Mouse (Mus musculus): ENCODE measurements around the gene Ttll1.
"Not testable (repeated sequence)": the region's sequence is repeated elsewhere in the genome, so short reads cannot be mapped to it uniquely, and the experiment has no call there.

Gene Ttll1

DNA sequence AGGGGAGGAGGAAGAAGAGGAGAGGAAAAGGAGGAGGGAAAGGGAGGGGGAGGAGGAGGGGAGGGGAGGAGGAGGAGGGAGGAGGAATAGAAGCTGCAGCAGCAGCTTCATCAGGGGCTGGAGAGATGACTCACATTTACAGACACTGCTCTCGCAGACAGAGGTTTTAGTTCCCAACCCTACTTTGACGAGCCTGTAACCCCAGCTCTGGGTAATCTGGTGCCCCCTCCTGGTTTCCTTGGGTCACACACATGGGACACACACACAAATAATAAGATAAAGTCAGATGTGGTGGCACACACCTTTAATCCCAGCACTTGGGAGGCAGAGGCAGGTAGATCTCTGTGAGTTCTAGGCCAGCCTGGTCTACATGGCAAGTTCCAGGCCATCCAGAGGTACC lies 27.2 kb downstream of the Ttll1 start:
- no peak for DNase-seq (ENCODE audit: extremely low read depth, low read depth, low spot score)

DNA sequence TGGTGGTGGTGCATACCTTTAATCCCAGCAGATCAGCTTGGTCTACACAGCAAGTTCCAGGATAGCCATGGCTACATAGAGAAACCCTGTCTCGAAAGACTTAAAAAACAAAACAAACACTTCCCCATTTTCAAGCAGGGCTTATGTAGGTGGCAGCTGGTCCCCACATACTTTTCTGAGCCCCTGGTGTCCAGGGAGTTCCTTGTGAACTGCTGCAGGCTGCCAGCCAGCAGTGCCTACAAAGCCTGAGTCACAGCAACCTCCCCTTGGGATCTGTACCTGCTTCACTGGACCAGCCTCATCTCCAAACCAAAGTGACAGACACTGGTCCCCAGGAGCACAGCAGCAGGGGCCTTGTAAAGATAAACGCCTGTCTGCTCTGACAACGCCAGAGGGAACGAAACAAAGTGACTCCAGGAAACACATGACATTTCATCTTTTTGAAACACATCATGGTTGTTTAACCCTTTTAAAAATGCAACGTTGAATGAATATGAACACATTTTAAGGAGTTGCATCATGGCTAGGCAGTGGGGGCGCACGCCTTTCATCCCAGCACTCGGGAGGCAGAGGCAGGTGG lies 28.0 kb downstream of the Ttll1 start:
- no peak for DNase-seq (ENCODE audit: extremely low read depth, low read depth, low spot score)

DNA sequence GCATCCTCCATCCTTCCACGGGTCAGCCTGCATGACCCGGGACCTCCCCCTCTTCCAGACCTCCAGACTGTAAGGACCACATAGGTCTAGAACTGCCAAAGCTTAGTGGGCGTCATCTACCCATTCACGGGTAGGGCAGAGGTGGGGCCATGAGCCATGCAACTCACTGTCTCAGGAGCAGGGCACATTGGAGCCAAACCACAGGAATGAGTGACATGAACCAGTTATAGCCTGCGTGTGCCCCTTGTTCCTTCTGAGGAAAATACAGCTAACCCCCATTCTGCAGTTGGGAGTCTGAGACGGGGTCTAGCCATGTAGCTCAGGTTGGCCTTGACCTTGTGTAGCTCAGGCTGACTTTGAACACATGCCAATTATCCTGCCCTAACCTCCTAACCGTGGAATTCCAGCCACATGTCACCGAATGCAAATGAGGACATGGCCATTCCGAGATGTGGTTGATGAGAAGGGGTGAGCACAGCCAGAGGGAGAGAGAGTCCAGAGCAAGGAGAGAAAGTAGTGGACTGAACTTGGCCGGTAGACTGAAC lies 29.4 kb downstream of the Ttll1 start:
- no peak for DNase-seq (ENCODE audit: extremely low read depth, low read depth, low spot score)

DNA sequence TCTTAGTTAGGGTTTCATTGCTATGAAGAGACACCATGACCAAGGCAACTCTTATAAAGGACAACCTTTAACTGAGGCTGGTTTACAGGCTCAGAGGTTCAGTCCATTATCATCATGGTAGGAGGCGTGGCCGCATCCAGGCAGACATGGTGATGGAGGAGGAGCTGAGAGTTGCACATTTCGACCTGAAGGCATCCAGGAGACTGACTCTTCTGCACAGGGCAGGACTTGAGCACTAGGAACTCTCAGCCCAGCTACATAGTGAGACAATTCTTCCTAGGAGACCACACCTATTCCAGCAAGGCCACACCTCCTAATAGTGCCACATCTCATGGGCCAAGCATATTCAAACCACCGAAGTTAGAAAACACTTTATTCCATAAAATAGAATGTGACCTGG lies 30.9 kb downstream of the Ttll1 start:
- no peak for DNase-seq (ENCODE audit: extremely low read depth, low read depth, low spot score)

DNA sequence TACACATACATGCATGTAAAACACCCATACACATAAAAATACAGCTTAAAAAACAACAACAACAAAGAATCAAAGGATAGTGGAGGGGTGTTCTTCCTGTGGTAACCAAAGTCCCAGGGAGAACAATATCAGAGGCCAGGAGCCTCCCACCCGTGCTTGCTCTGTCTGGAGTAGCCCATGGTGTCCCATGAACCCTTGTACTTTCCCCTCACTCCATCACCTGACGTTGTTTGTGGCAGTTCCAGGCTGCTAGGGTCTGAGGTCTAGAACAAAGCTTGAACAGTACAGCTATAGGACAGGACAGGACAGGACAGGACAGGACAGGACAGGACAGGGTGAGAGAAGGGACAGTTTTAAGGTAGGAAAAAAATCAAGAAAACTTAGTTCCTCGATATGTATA lies 32.6 kb downstream of the Ttll1 start:
- DNase-seq (ENCODE audit: extremely low read depth, low read depth, low spot score): no peak

DNA sequence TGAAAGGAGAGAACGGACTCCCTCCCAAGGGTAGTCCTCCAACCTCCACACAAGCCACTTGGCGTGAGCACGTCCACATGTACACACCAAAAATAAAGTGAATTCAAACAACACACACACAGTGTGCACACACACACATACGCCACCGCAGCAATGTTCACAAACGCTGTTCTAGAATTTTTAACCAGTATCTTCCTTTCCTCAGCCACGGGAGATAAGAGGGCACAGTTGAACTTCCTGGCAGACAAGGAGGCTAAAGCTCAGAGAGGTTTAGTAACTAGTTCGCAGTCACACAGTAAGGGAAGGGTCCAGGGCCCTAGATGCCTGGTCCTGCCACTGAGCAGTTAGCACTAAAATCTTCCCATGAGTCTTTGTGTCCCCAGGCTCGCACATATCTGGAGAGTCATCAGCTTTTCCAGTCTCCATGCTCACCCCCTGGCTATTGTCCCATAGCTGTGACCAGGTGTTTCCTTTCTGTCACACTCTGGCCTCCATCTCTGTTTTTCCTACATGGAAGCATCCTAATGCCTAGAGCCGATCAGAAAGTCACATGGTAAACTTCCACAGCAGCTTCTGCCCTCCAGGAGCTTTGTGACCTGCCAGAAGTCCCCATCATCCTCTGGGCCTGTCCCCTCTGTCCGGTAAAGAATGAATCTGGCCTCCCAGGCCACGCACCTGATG lies 34.0 kb downstream of the Ttll1 start:
- no peak for DNase-seq (ENCODE audit: extremely low read depth, low read depth, low spot score)

DNA sequence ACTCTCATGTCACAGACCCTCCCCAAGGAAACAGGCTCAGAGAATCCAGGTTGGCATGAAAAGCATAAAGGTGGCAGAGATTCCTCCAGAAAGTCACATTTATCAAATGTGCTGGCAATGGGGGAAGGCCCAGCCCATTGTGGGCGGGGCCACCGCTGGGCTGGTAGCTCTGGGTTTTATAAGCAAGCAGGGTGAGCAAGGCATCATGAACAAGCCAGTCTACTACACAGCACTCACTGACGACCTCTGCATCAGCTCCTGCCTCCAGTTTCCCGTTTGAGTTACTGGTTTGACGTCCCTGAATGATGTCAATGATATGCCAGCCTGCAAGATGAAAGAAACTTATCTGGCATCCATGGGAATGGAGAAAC lies 36.2 kb downstream of the Ttll1 start:
- no peak for DNase-seq (ENCODE audit: extremely low read depth, low read depth, low spot score)

DNA sequence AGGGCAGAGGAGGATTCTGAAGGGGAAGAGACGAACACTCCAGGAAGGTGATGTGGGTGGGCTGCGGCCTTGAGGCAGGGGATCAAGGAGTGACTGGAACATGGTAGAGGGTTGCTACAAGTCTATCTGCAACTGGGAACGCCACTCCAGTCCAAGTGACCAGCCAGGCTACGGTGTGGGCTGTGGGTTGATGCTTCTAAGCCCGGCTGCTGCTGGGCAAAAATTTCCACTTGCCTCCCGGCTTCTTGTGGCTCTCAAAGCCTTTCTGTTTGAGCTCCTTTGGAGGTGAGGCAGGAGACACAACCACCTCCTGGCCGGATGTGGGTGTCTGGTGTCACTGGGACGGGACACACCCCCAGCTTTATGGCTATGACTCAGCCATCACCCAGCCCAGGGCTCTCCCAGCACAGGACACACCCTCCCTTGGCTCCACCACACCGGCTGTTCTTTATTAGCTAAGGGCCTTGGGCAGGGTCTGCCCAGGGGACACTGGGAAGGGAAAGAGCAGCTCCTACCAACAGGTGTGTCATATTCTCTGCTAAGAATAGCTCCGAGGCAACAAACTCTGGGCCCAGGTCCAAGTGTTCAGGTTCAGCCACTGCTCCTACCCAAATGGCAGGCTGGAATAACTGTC lies 36.7 kb downstream of the Ttll1 start:
- DNase-seq (ENCODE audit: extremely low read depth, low read depth, low spot score): no peak

DNA sequence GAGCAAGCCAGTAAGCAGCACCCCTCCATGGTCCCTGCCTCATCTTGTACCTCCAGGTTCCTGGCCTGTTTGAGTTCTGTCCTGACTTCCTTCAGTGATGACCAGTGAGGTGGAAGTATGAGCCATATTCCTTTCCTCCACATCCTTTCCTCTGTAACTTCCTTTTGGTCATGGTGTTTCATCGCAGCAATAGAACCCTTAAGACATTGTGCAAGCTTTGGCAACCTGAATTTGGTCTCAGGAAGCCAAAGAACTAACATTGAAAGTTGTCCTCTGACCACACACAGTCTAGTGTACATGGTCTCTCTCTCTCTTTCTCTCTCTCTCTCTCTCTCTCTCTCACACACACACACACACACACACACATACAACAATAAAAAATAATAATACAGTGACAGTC lies 37.4 kb downstream of the Ttll1 start:
- DNase-seq (ENCODE audit: extremely low read depth, low read depth, low spot score): no peak

DNA sequence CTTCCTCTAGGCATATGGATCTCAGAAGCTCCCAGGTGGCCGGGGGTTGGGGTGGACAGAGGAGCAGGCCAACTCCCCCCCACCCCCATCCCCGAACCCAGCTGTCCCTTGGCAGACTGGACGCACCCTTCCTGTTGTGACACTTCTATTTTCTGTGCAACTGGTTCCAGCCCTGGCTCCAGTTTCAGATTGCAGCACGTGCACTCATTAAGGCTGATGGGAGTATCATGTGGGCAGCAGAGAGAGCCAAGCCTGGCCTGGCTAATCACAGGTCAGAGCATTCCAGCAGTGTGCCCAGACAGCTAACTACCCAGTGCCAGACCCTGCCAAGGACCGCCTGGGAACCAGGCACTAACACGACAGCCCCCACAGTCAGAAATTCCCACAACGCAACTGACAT lies 39.2 kb downstream of the Ttll1 start:
- no peak for DNase-seq (ENCODE audit: extremely low read depth, low read depth, low spot score)

DNA sequence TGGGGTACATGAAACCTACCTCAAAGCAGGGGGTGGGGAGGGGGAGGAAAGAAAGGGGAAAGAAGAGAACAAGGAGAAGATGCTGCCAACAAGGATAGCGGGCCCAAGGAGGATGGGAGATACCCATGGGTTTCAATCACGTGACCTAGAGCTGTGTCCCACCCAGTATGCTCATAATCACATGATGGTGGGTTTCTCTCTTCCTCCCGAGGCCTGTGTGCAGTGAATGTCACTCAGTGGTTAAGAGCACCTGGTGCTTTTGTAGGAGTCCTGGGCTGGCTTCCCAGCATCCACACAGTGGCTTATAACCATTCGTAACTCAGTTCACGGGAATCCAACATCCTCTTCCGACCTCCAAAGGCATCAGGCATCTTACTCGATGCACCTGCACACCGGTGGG lies 40.2 kb downstream of the Ttll1 start:
- no peak for DNase-seq (ENCODE audit: extremely low read depth, low read depth, low spot score)

DNA sequence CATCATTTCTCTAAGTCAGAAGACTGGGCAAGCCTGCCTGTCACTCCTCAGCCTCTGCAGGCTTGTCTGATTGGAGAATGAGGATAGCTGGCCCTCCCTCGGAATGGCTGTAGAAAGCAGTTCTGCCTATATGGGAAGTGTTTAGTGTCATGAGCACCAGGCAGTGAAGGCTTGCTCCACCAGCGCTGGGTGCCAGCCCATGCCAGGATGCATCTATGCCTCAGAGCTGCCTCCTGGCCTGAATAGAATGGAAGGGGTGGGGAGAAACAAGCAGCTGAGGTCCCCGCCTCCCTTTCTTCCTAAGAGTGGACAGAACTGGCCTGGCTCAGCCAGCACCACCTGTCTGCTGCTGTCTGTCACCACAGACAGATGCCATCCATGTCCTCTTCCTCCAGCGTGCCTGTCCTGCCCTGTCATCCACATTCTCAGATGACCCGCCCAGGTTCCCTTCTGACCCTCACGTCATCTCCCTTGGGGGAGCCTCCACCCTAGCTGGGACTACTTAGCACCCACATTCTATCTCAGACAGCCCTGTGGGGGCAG lies 41.3 kb downstream of the Ttll1 start:
- no peak for DNase-seq (ENCODE audit: extremely low read depth, low read depth, low spot score)

DNA sequence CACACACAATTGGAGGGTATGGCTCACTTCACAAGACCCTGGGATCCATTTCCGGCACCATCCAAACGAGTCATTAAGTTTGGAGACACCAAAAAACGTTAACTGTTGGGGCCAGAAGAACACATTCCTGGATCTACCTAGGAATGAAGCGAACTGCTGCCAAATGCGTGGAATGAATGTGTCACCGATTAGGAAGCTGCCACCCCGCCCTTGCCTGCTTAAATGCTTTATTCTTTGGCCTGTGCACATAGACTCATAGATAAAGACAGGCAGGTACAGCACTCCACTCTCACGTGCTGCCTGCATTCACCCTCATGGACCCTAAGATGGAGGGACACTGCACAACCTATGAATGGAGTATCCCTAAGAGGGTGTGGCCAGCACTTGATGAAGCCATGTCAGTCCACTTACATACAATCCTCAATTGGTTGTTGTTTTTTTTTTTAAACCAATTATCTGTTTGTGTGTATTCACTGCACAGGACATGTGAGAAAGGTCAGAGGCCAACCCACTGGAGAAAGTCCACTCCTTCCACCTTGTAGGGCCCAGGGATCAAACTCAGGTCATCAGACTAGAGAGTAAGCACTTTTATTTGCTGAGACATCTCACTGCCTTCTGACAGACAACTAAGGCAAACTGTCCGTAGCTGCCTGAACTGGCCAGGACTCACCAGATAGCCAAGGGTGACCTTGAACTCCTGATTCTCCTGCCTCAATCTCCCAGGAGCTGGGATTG lies 43.3 kb downstream of the Ttll1 start:
- DNase-seq (ENCODE audit: extremely low read depth, low read depth, low spot score): no peak

DNA sequence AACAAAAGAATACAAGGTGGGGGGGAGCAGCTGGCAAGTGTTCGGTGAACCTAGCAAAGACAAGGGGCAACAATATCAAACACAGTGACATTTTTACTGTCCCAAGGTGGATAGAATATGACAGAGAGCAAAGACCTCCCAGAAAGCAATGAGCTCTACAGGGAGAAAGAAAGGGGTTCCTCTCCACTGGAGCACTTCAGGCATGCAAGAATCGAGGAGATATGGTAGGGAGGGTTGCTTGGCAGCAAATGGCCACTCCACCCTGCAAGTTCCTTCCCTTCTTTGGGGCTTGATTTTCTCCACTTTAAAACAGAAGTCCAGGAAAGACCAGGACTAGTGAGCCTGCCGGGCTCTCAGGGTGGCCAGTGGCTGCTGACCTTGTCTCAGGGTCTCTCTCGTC lies 44.4 kb downstream of the Ttll1 start:
- no peak for DNase-seq (ENCODE audit: extremely low read depth, low read depth, low spot score)

DNA sequence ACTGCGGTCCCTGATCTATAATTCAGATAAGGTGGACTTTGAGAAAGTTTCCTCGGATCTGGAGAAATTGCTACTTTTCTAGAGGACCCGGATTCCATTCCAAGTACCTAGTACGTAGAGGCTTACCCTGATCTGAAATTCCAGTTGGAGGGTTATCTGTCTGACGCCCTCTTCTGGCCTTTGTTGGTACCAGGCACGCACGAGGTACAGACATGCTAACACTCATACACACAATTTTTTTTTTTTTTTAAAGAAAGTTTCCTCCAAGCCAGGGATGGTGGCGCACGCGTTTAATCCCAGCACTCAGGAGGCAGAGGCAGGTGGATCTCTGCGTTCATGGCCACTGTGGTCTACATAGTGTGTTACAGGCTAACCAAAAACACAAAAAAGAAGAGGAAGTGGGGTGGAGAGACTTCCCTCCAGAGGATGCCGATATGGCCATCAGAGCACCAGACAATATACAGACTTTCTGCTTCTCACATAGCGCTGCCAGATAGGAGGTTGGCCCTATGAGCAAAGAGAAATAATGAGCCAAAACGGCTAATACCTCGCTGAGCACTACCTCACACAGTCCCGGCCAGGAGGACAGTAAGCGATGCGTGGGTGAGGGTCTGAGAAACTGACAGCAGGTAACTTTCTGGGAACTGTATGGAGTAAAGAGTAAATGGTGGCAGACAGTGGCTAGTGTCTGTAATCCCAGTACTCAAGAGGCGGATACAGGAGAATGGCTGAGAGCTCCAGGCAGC lies 45.6 kb downstream of the Ttll1 start:
- DNase-seq (ENCODE audit: extremely low read depth, low read depth, low spot score): no peak

DNA sequence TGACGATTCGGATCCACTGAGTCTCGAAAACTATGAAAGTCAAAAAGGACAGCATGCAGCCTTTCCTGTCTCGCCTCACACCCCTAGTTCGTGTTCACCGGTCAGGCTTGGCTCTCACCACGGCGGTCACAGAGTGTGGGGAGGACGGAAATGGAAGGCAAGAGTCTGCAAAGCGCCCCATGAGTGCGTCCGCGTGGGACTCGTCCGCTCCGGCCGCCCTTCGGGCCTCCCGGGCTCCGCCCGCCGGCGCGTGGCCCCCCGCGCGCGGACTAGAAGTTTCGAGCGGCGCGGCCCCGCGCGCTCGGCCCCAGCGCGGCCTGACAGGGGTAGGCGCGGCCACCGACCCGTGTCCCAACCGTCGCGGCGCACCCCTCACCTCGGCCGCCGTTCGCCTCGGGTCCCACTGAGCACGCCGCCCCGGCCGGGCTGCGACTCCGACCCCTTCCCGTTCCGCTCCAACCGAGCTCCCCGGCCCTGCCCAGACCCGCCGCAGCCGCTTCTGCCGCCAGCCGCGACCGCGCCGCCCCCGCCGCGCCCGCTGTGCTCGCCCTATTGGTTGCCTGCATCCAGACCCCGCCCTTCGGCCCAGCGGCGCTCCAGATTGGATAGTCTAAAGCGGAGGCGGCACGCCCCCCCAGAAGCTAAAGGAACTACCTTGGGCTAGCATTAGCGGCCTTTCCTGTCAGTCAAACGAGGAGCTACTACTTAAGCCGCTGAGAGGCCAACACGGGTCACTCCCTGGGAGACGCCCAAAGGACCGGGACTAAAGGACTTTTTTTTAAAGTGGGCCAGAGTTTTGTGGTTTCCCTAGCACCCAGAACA lies 46.4 kb downstream of the Ttll1 start, which contains the start of gene Pacsin2:
Gene Pacsin2, minus strand, starts transcription at position 524 of the 822 bp plus-strand sequence.
- DNase-seq (ENCODE audit: extremely low read depth, low read depth, low spot score): no peak

DNA sequence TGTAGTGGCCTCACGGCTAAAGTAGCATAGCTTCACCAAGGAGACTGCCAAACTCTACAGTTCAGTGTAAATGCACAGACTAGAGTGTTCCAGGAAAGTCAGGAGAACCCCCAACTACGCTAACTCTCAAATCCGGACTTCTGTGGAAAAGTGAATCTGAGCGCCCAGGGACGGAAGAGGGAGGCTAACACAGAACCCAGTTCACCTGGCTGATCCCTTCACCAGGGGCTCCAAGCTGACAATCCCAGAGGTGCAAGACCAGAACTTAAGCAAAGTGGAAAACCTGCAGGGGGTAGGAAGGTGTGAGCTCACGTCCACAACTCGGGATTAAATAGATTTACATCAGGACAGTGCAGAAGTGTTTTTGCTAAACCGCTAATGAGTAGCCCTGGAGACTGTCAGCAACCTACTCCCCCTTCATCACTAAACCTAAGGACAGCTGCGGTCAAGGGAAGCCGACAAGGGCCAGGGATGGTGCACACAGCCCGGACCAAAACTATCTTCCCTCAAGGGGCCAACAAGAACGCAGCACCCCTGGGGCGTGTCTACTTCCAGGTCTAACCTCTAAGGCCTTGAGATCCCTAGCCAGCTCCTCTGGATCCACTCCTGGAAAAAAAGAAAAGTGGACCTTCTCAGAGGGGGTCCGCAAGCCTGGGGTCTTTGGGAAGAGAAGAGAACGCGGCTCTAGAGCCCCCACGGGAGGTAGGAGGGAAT lies 47.2 kb downstream of the Ttll1 start:
- DNase-seq (ENCODE audit: extremely low read depth, low read depth, low spot score): no peak

DNA sequence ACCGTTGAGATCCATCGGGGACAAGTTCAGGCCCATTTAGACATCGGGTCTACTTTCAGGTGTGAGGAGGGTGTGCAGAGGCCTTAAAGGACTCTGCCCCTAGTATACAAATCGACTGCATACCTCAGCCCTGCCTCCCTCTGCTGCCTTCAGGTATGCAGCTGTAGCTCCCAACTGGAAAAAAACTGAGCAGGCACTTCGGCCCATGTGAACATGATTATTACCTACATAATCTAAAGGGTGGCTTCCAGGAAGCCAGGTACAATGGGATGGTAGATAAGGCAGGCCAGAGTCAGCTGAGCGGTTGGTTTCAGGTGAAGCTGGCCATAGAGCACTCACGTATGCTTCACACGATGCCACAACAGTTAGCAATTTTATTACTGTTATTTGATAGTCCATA lies 48.3 kb downstream of the Ttll1 start:
- not testable (repeated sequence) for DNase-seq (ENCODE audit: extremely low read depth, low read depth, low spot score)

DNA sequence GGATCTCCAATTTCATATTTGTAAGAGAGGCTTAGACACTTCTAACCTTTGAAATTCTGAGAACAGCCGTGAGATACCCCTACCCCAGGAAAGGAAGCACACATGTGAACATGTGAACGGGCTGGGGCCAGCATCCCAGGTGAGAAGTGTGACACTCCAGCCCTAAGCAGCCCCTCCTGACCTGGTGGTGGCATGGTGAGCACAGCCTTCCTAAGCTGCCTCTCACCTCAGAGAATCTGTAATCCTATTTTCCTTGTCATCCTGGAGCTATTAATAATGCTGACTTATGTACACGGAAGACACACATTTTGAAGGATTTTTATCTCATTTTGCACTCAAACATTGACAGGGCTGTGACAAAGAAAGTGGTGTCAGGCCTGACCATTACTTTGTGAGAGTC lies 49.8 kb downstream of the Ttll1 start:
- DNase-seq (ENCODE audit: extremely low read depth, low read depth, low spot score): no peak

Data from fat pad, adult 2 months (tissue).